Mouse (Mus musculus): ENCODE measurements around the gene Has1.

The Has1 gene

DNA sequence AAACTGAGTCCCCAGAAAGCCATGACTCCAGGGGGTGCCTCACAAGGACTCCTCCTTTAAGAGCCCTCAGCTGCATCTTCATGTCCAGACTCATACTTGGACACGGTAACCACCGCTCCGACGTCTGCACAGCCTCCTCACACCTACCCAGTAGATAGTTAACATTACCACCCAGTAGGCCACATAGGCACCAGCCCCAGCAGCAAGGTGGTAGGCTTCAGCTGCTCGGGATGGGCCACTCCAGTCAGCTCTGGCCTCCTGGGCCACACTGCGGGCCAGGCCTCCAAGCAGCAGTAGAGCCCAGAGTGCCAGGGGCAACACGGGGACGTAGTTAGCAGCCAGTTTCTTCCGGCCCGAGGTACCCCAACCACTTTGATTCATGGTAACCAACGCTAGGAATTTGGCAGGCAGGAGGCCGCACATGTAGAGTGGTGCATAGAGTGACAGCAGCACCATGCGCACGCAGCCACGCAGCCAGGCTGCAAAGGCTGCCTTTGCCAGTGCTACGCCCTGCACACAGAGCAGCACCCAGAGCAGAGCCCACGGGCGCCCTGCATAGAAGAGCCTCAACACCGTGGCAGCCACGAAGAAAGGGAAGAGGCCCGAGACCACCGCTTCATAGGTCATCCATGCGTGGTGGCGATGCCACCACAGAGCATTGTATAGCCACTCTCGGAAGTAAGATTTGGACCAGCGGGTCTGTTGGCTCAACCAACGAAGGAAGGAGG is 11.3 kb downstream of the Has1 start:
- DNase-seq, result no peak

DNA sequence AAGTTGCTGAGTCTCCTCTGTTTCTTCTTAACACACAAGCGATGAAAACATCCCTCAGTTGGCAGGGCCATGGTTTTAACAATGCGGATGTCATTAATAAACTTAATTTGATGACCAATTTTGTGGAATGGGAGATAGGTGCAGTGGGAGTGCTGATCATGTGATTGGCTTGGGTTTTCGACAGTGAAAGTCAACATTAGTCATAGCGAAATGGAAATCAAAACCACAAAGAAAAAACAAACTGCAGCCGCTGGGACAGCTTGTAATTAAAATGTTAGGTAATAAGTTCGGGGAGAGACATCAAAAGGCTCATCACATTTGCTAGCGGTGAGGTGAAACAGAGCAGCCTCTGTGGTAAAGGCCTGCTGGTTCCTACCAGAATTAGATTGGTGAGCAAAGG is 14.2 kb downstream of the Has1 start:
- peak; percentile 35 for DNase-seq

- DNase-seq, result peak; percentile 7
Measured at GRCm38 (mm10) chr17:17839276-17839675, 15.7 kb downstream of the Has1 start.

- DNase-seq, result peak; percentile 100
Measured at GRCm38 (mm10) chr17:17837919-17838701, 16.9 kb downstream of the Has1 start.

DNA sequence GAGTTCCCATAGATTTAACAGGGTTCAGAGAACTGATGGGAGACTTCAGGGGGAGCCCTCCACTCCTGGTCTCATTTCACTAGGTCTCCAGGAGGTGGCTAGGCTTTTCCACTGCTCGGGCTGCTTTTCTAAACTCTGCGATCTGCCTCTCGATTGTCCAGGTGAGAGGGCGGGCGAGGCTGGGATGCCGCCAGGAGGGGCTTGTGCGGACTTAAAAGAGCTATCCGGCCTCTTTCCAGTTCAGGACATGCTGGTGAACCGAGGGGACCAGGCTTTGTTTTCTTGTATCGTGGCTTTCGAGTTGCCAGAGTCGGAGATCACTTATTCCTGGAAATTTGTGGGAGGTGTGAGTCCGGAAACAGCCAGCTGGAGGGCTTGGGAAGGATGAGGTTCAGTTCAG is 17.6 kb downstream of the Has1 start:
- DNase-seq, result no peak

DNA sequence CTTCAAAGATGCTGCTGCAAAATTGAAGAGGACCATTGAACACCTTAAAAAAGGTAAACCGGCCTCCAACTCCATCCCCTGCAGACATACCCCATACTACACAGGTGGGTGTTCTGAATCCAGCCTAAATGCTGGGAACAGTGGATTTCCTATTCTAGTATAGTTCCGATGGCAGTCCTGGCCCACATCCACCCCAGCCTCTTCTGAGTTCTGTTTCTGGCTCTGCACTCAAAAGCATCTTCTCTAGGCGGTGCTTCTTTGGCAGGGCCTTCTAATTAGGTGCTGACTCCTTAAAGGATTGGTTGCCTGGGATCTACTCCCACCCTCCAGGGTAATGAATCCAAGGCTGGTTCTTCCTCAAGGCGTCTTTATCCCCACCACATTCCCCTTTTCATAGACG is 18.9 kb downstream of the Has1 start:
- DNase-seq, result peak; percentile 88

- DNase-seq, result peak; percentile 79
Measured at GRCm38 (mm10) chr17:17834896-17835295, 20.1 kb downstream of the Has1 start.

DNA sequence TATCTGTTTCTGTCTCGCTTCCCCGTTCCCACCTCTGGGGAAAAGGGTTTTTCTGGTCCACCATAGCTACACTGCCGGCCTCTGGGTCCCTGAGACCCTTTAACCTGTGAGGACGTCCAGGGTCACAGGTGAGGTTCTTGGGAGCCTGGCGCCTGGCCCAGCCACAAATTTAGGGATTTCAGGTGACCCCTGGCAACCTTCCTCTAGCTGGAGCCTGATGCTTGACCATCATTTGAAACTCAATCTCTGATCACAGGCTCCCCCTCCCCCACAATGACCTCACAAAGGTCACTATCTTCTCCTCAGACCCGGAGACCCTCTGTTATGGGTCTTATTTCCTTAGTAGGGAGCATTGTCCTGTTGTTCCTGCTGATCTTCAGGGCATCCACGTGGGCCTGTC is 24.3 kb downstream of the Has1 start:
- peak; percentile 88 for DNase-seq

- peak; percentile 90 for DNase-seq
Measured at GRCm38 (mm10) chr17:17829816-17830535, 25.0 kb downstream of the Has1 start.

DNA sequence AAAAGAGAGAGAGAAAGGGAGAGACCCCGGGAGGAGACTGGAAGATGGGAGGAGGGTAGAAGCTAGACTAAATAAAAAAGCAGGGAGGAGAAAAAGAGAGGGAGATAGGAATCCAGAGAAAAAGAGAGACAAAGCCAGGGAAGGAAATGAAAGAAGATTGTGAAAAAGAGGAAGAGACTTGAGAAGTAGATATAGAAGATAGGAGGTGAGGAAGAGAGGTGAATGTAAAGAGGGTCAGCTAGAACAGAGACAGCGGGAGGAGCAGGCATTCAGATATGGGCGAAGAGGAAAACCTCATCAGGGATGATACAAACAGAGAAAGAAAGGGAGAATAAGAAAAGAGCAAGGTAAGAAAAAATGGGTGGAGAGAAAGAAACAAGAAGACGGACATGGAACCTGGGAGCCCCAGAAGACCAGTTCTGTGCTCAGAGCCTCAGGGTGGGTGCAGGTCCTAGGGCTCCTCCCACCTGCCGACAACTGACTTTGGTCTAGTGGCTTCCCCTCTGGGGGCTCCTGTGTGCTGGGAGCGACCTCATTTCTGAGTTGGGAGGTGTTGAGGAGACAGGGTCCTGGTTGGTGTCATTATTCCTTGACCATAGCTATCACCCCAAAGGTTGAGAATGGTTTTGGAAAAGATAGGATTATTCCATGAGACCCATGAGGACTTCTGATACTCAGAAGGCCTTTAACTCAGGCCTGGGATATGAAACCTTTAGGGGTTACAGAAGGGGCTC is 25.8 kb downstream of the Has1 start:
- DNase-seq, result peak; percentile 87

- peak; percentile 98 for DNase-seq
Measured at GRCm38 (mm10) chr17:17828191-17828981, 26.6 kb downstream of the Has1 start.

- DNase-seq, result peak; percentile 97
Measured at GRCm38 (mm10) chr17:17827658-17828190, 27.3 kb downstream of the Has1 start.

DNA sequence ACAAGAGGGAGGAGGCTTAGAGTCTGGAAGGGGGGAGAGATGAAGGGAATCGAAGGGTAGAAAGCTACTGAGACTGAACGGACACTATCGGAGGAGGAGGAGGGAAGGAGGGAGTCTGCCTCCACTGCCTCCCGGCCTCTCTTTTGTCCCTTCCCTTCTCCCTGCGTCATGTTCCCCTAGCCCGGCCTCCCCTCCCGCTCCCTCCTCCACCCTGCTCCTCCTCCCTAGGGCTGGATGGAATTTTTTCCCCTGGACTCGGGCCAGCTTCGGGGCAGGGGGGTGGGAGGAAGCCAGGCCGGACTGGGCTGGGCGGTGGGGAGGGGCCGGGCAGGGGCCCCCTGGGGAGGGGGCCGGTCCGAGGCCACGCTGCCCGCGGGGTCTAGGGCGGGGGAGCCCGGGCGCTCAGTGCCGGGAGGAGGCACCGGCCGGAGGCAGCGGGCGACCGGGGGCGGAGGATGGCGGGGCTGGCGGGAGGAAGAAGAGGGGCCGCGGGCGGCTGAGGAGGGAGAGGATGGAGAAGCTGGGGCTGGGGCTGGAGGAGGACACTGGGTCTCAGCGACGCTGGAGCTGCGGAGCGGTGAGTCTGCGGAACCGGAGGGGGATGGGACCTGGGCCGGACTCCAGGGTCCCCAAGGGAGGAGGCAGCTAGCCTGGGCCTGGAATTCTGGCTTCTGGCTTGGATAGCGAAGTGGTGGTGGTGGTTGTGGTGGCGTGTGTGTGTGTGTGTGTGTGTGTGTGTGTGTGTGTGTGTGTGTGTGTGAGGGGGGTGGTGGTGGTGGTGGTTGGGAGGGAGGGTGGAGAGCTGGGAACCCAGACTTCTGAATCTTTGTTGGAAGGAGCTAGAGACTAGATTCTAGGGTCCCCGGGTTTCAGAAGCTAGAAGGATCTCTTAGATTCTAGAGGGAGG is 28.0 kb downstream of the Has1 start, which contains the start of gene Spaca6:
Gene Spaca6, plus strand, starts transcription at position 408 of the 907 bp plus-strand sequence.
- DNase-seq, result peak; percentile 100

GRCm38 (mm10) chr17:17825921-17826591 is 28.9 kb downstream of the Has1 start:
- DNase-seq, result peak; percentile 97

- DNase-seq, result peak; percentile 77
Measured at GRCm38 (mm10) chr17:17823612-17824336, 31.2 kb downstream of the Has1 start.

DNA sequence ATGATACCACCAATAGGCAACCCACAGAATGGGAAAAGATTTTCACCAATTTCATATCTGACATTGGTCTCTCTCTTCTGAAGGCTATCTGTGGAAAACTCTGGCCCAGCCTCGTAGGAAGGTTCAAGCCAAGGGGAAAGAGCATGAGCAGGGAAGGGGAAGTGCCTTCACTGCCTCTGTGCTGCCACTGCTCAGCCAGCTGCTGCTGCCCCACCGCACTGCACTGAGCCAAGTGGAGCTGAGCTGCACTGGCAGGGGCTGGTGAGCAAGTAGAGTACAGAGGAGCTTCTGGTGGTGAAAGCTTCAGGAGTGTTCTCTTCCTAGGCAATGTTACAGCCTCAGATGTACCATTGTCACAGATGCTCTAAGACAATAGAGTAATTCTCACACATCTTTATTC is 59.5 kb downstream of the Has1 start:
- no peak for DNase-seq

Measured in heart, adult 11 months (tissue).